ENCODE assay signal across 18 mouse cellular contexts in genomic region chr17:71483418-71484060, GRCm38 (mm10). TPM values are rescaled to one million over a fixed set of nuclear protein-coding genes. Genes with fewer than 3 reads are reported as not detected.
DNase-seq lines count a peak whose midpoint lies in the region; ATAC-seq and TF ChIP-seq lines count a peak whose summit lies in the region.
"Had no signal": no experiment of that assay in that cellular context is flagged by ENCODE, and none has a peak within 500 bp of the region (broad histone marks: within the 10 kb centered on the region; RNA-seq: fewer than 3 reads in every experiment).

No protein-coding gene starts in this region.

- H3K27me3 ChIP-seq in kidney, embryonic 14.5 days (ENCODE audit: control insufficient read depth, insufficient read depth, low read length): no peaks in the 10 kb centered on the region
- no peaks in the 10 kb centered on the region for H3K27me3 ChIP-seq in kidney, postnatal 0 days (ENCODE audit: insufficient read depth, low read length)
- H3K27me3 ChIP-seq in intestine, postnatal 0 days (replicated peaks; ENCODE audit: control insufficient read depth, insufficient read depth, low read length): no peaks in the 10 kb centered on the region
- H3K27me3 ChIP-seq: forebrain, embryonic 12.5 days; heart, embryonic 12.5 days; limb, embryonic 15.5 days; neural tube, embryonic 13.5 days had no signal

- H3K9ac ChIP-seq in kidney, embryonic 14.5 days (ENCODE audit: low read depth, low read length): no peak overlapping the region
- no peak overlapping the region for H3K9ac ChIP-seq in kidney, postnatal 0 days (ENCODE audit: low read depth, low read length)
- no peak overlapping the region for H3K9ac ChIP-seq in intestine, postnatal 0 days (ENCODE audit: low read depth, low read length)
- H3K9ac ChIP-seq: forebrain, embryonic 12.5 days; heart, embryonic 12.5 days; limb, embryonic 15.5 days; neural tube, embryonic 13.5 days had no signal

- no peaks in the 10 kb centered on the region for H3K9me3 ChIP-seq in kidney, embryonic 14.5 days (ENCODE audit: control insufficient read depth, low read length)
- no peaks in the 10 kb centered on the region for H3K9me3 ChIP-seq in kidney, postnatal 0 days (replicated peaks; ENCODE audit: low read length)
- H3K9me3 ChIP-seq in intestine, postnatal 0 days (ENCODE audit: control insufficient read depth): no peaks in the 10 kb centered on the region
- H3K9me3 ChIP-seq: forebrain, embryonic 12.5 days; heart, embryonic 12.5 days; limb, embryonic 15.5 days; neural tube, embryonic 13.5 days had no signal

- no peak for ATAC-seq in kidney, embryonic 14.5 days (ENCODE audit: low FRiP score, low TSS enrichment)
- ATAC-seq in kidney, postnatal 0 days (replicated peaks; ENCODE audit: low FRiP score, low read depth): peak; percentile 87
- peak; percentile 39 for ATAC-seq in megakaryocyte, adult 5-6 weeks (ENCODE audit: poor library complexity, severe bottlenecking)
- ATAC-seq in intestine, postnatal 0 days: no peak
- ATAC-seq: hindbrain, embryonic 16.5 days had no signal

- WGBS in kidney, embryonic 14.5 days: 70% methylated on average over 7 of the region's 7 CpGs
- whole genome bisulfite sequencing in bone marrow, adult 2 months: 82% methylated on average over 7 of the region's 7 CpGs
- WGBS in kidney, postnatal 0 days: 60% methylated on average over 7 of the region's 7 CpGs
- 83% methylated on average over 7 of the region's 7 CpGs for WGBS in intestine, postnatal 0 days

- H3K4me2 ChIP-seq in kidney, embryonic 14.5 days (replicated peaks; ENCODE audit: low read depth, low read length): no peak overlapping the region
- no peak overlapping the region for H3K4me2 ChIP-seq in kidney, postnatal 0 days (ENCODE audit: low read length)
- no peak overlapping the region for H3K4me2 ChIP-seq in intestine, postnatal 0 days (replicated peaks; ENCODE audit: low read depth)
- H3K4me2 ChIP-seq: forebrain, embryonic 12.5 days; heart, embryonic 12.5 days; limb, embryonic 15.5 days; neural tube, embryonic 13.5 days had no signal

- H3K36me3 ChIP-seq in kidney, embryonic 14.5 days (ENCODE audit: control insufficient read depth, insufficient read depth, low read length): no peaks in the 10 kb centered on the region
- no peaks in the 10 kb centered on the region for H3K36me3 ChIP-seq in kidney, postnatal 0 days (ENCODE audit: insufficient read depth, low read length)
- H3K36me3 ChIP-seq in intestine, postnatal 0 days (ENCODE audit: control insufficient read depth, insufficient read depth): no peaks in the 10 kb centered on the region
- H3K36me3 ChIP-seq: forebrain, embryonic 12.5 days; heart, embryonic 12.5 days; limb, embryonic 15.5 days; neural tube, embryonic 13.5 days had no signal

- TF ChIP-seq POLR2A in bone marrow, adult 2 months (IDR thresholded peaks at IDR 0.05; ENCODE audit: borderline replicate concordance, control insufficient read depth, low read depth, low read length): no peak

- peak; percentile 57 for DNase-seq in kidney, adult 11 months
- peak; percentile 54 for DNase-seq in kidney, postnatal 0 days (ENCODE audit: low spot score)
- DNase-seq in right cerebral cortex, postnatal 4 days: no peak
- no peak for DNase-seq in thymus, postnatal 4 days
- DNase-seq: adrenal gland, postnatal 36 days; cerebellum, postnatal 14 days; heart, postnatal 36 days; lung, postnatal 10 days; thymus, postnatal 36 days had no signal

- H3K4me3 ChIP-seq in kidney, embryonic 14.5 days (ENCODE audit: low read length): no peak overlapping the region
- no peak overlapping the region for H3K4me3 ChIP-seq in bone marrow, adult 2 months (replicated peaks; ENCODE audit: control insufficient read depth, low read depth, low read length)
- H3K4me3 ChIP-seq in kidney, postnatal 0 days (replicated peaks; ENCODE audit: low read depth, low read length): no peak overlapping the region
- H3K4me3 ChIP-seq in intestine, postnatal 0 days (ENCODE audit: low read depth, low read length): no peak overlapping the region
- H3K4me3 ChIP-seq: forebrain, embryonic 12.5 days; heart, embryonic 12.5 days; limb, embryonic 15.5 days; neural tube, embryonic 13.5 days had no signal

- H3K4me1 ChIP-seq in kidney, embryonic 14.5 days (ENCODE audit: control insufficient read depth, insufficient read depth, low read length): peaks cover 16% of the 10 kb centered on the region
- H3K4me1 ChIP-seq in bone marrow, adult 2 months (ENCODE audit: control insufficient read depth, insufficient read depth, low read length): peaks cover 1% of the 10 kb centered on the region; the same call in 1 of the 2 replicates
- peaks cover 19% of the 10 kb centered on the region; the same call in 1 of the 2 replicates for H3K4me1 ChIP-seq in kidney, postnatal 0 days (replicated peaks; ENCODE audit: insufficient read depth, low read length)
- no peaks in the 10 kb centered on the region for H3K4me1 ChIP-seq in intestine, postnatal 0 days (replicated peaks; ENCODE audit: control insufficient read depth, insufficient read depth, low read length)
- H3K4me1 ChIP-seq: forebrain, embryonic 12.5 days had no signal

- no peak for TF ChIP-seq CTCF in bone marrow, adult 2 months (IDR thresholded peaks at IDR 0.05; ENCODE audit: control insufficient read depth, insufficient read depth, low read length)
- TF ChIP-seq CTCF in kidney, postnatal 0 days (IDR thresholded peaks at IDR 0.05; ENCODE audit: low read depth): no peak
- TF ChIP-seq CTCF in intestine, postnatal 0 days (IDR thresholded peaks at IDR 0.05; ENCODE audit: low read depth): no peak

- no peak overlapping the region for H3K27ac ChIP-seq in kidney, embryonic 14.5 days (ENCODE audit: low read depth, low read length)
- peak overlapping the region; percentile 33; the same call in 1 of the 2 replicates for H3K27ac ChIP-seq in bone marrow, adult 2 months (ENCODE audit: control insufficient read depth, insufficient read depth, low read depth, low read length, poor library complexity)
- H3K27ac ChIP-seq in kidney, postnatal 0 days: peak overlapping the region; percentile 73
- no peak overlapping the region for H3K27ac ChIP-seq in intestine, postnatal 0 days (ENCODE audit: low read depth, low read length)
- H3K27ac ChIP-seq: forebrain, embryonic 12.5 days; limb, embryonic 15.5 days; neural tube, embryonic 13.5 days had no signal

RNA-seq across cellular contexts. Expression of gene Smchd1, which starts 8.4 kb away (rescaled TPM):
- 116 and 118 TPM in 2 replicates for polyA plus RNA-seq in kidney, embryonic 14.5 days (2014; fragmentation: Nextera tagmentation; extraction: Ambion mirVana)
- polyA plus RNA-seq in bone marrow, adult 2 months (2011; ENCODE audit: insufficient read depth, insufficient read length, low replicate concordance, missing spikeins): 27.5 and 35.0 TPM in 2 replicates
- 47.0 and 53.3 TPM in 2 replicates for polyA plus RNA-seq in kidney, postnatal 0 days (2015; fragmentation: Nextera tagmentation; extraction: Ambion mirVana)
- 188 and 196 TPM in 2 replicates for total RNA-seq in megakaryocyte, adult 5-6 weeks (2015)
- total RNA-seq in megakaryocyte, adult 5-6 weeks (2017): 244 and 254 TPM in 2 replicates
- polyA plus RNA-seq in intestine, postnatal 0 days (2015; fragmentation: Nextera tagmentation; extraction: Ambion mirVana): 25.6 and 26.6 TPM in 2 replicates

RNA-seq across cellular contexts. Expression of gene Gm4707, which starts 23.8 kb away (rescaled TPM):
- polyA plus RNA-seq in kidney, embryonic 14.5 days (2014; fragmentation: Nextera tagmentation; extraction: Ambion mirVana): 3.8 and 4.8 TPM in 2 replicates
- 27.1 and 29.6 TPM in 2 replicates for polyA plus RNA-seq in bone marrow, adult 2 months (2011; ENCODE audit: insufficient read depth, insufficient read length, low replicate concordance, missing spikeins)
- 0.80 TPM in 2 replicates for polyA plus RNA-seq in kidney, postnatal 0 days (2015; fragmentation: Nextera tagmentation; extraction: Ambion mirVana)
- total RNA-seq in megakaryocyte, adult 5-6 weeks (2015): 2.4 and 4.2 TPM in 2 replicates
- 4.0 and 4.8 TPM in 2 replicates for total RNA-seq in megakaryocyte, adult 5-6 weeks (2017)
- polyA plus RNA-seq in intestine, postnatal 0 days (2015; fragmentation: Nextera tagmentation; extraction: Ambion mirVana): 0.40 and 0.54 TPM in 2 replicates

RNA-seq across cellular contexts. Expression of gene Ndc80, which starts 43.1 kb away (rescaled TPM):
- 56.6 and 57.1 TPM in 2 replicates for polyA plus RNA-seq in kidney, embryonic 14.5 days (2014; fragmentation: Nextera tagmentation; extraction: Ambion mirVana)
- polyA plus RNA-seq in bone marrow, adult 2 months (2011; ENCODE audit: insufficient read depth, insufficient read length, low replicate concordance, missing spikeins): 32.9 and 34.0 TPM in 2 replicates
- polyA plus RNA-seq in kidney, postnatal 0 days (2015; fragmentation: Nextera tagmentation; extraction: Ambion mirVana): 21.5 and 26.3 TPM in 2 replicates
- 73.8 and 79.1 TPM in 2 replicates for total RNA-seq in megakaryocyte, adult 5-6 weeks (2015)
- total RNA-seq in megakaryocyte, adult 5-6 weeks (2017): 108 and 113 TPM in 2 replicates
- 8.8 and 10.0 TPM in 2 replicates for polyA plus RNA-seq in intestine, postnatal 0 days (2015; fragmentation: Nextera tagmentation; extraction: Ambion mirVana)

Comparison
In these comparisons a context has a peak if more than half of its experiments do, and no peak if none do; other contexts are left out.
1. ATAC-seq: peak in kidney, postnatal 0 days (single experiment) and megakaryocyte, adult 5-6 weeks (single experiment); none in kidney, embryonic 14.5 days (single experiment) and intestine, postnatal 0 days (single experiment).
2. H3K27ac ChIP-seq: peak in bone marrow, adult 2 months (single experiment) and kidney, postnatal 0 days (single experiment); none in kidney, embryonic 14.5 days (single experiment) and intestine, postnatal 0 days (single experiment).
3. DNase-seq: peak in kidney, adult 11 months (single experiment) and kidney, postnatal 0 days (single experiment); none in right cerebral cortex, postnatal 4 days (single experiment) and thymus, postnatal 4 days (single experiment).